Mouse (Mus musculus): Measurements from ENCODE around the gene Shc3.

DNA sequence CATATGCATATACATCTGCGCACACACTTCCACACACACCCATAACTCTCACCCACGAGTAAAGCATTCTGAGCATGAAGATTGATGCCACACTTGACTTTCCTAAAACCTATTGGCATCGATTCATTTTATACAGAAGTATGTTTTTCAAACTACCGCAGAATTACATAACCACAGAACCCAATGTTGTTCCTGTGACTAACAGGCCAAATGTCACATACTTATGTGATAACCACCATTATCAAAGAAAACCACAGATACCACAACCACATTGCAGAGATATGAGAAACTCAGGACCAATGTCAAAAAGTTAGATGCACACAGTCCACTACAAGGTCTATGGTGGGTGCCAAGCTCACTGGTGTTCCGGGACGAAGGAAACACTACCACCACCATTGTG is 50.3 kb downstream of the Shc3 start:
- TF ChIP-seq CTCF (IDR thresholded peaks at IDR 0.05; ENCODE audit: borderline replicate concordance, extremely low read depth, insufficient read depth, insufficient read length) = no peak
- TF ChIP-seq POLR2A (IDR thresholded peaks at IDR 0.05; ENCODE audit: borderline replicate concordance, extremely low read depth, insufficient read depth, insufficient read length, poor library complexity, severe bottlenecking) = no peak
